Mouse (Mus musculus) heart, adult 2 months (tissue): ENCODE data around the gene Mymk.

ENCODE experiments used
- CTCF ChIP-seq: fragments of 200-600 bp; IDR thresholded peaks from 2 replicates; pipeline ENCODE4 v1.8.1; 2022; ENCODE audit warnings: antibody characterized with exemption, mild to moderate bottlenecking, moderate library complexity
- EP300 ChIP-seq: fragments of 200-500 bp; IDR thresholded peaks from 2 replicates; pipeline ENCODE4 v1.6.1; 2011; ENCODE audit warnings: low read depth, low read length, control low read depth; ENCODE audit not compliant: insufficient read depth
- POLR2A ChIP-seq: fragments of 200-500 bp; IDR thresholded peaks from 2 replicates; pipeline ENCODE4 v1.6.1; 2011; ENCODE audit warnings: mild to moderate bottlenecking, low read depth, low read length, control low read depth; ENCODE audit not compliant: insufficient read depth

- TF ChIP-seq CTCF (no peak), POLR2A (no peak), EP300 (no peak)
Measured at GRCm38 (mm10) chr2:27083761-27084475, 11.9 kb upstream of the Mymk start.
